Mouse (Mus musculus) G1E (cell line): Measurements from ENCODE around the gene Satb1. TPM values are rescaled to one million over a fixed set of nuclear protein-coding genes. Genes with fewer than 3 reads are reported as not detected.

Experiments
- ATAC-seq: 2 replicates; pipeline ENCODE4 v1.8.0; 2016; ENCODE audit warnings: mild to moderate bottlenecking; ENCODE audit not compliant: insufficient number of reproducible peaks, poor library complexity, low FRiP score, severe bottlenecking; ENCODE audit errors: extremely low read depth
- DNase-seq: peaks from one replicate; pipeline ENCODE4 v3.0.0; 2012; ENCODE audit warnings: low spot score
- H3K27me3 ChIP-seq: 2 replicates; pipeline ENCODE4 v1.6.1; 2012; ENCODE audit warnings: mild to moderate bottlenecking, low read length, inconsistent platforms; ENCODE audit not compliant: insufficient read depth
- H3K36me3 ChIP-seq: replicated peaks from 2 replicates; pipeline ENCODE3; 2012; ENCODE audit warnings: mild to moderate bottlenecking, inconsistent platforms
- H3K4me1 ChIP-seq: 2 replicates; pipeline ENCODE4 v1.6.1; 2012; ENCODE audit warnings: low read depth, low read length, inconsistent platforms, mixed read lengths; ENCODE audit not compliant: insufficient read depth
- H3K4me3 ChIP-seq: 2 replicates; pipeline ENCODE4 v1.5.1; 2012; ENCODE audit warnings: low read depth, mild to moderate bottlenecking, inconsistent platforms, low read length, moderate library complexity, mixed read lengths
- H3K9me3 ChIP-seq: replicated peaks from 2 replicates; pipeline ENCODE4 v1.6.1; 2012; ENCODE audit warnings: inconsistent platforms
- CTCF ChIP-seq: IDR thresholded peaks from 2 replicates; pipeline ENCODE4 v1.5.1; 2012; ENCODE audit warnings: low read depth, low read length, inconsistent platforms, mixed read lengths
- GATA1 ChIP-seq: IDR thresholded peaks from 2 replicates; pipeline ENCODE4 v1.6.1; 2012; ENCODE audit warnings: borderline replicate concordance, low read length, inconsistent platforms, mixed read lengths
- GATA2 ChIP-seq: IDR thresholded peaks from 2 replicates; pipeline ENCODE4 v1.6.1; 2012; ENCODE audit warnings: low read depth, low read length, inconsistent platforms, borderline replicate concordance
- POLR2AphosphoS5 ChIP-seq: IDR thresholded peaks from 2 replicates; pipeline ENCODE4 v1.6.1; 2012; ENCODE audit warnings: low read depth, low read length, inconsistent platforms; ENCODE audit not compliant: insufficient replicate concordance
- TAL1 ChIP-seq: conservative IDR thresholded peaks from 2 replicates; pipeline ENCODE4 v1.6.1; 2012; ENCODE audit warnings: low read depth, low read length, inconsistent platforms, mixed read lengths
- polyA plus RNA-seq: library from polyadenylated mRNA; stranded (reverse); fragments of >175 nt; gene quantifications from 2 replicates; pipeline ENCODE4 v1.2.3, GENCODE M21; 2012
- total RNA-seq, 2 experiments: library from RNA; stranded (forward) in 1 of 2; stranded (reverse) in 1 of 2; fragments of 200-1000 nt in 1 of 2; fragments of >200 nt in 1 of 2; fragmentation: Nextera tagmentation in 1 of 2; gene quantifications; 2 replicates each; pipeline ENCODE4 v1.2.3; 2014 to 2017

The Satb1 gene
- total and polyA plus RNA-seq, 3 experiments = 0.22 TPM; not detected in 2

DNA sequence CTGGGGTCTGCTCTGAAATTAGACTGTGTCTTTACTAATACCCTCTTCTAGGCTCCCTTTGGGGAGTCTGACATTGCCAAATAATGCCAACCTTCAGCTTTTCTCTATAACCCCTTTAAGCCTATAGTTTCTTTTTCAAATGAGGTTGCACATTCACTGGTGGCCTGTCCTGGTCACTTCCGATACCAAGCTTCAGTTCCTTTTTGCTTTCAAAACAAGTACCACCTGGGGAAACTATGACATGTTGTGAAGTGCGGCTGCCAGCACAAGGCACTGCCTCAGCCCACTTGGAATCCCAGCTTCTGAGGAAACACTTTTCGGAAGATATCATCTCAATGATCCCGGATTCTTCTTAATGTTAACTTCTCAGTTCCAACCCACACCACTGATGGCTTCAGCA is 145.9 kb downstream of the Satb1 start:
- ATAC-seq (no peak), DNase-seq (no peak)
- no peaks in the 10 kb centered on the region for H3K27me3 ChIP-seq
- H3K9me3 ChIP-seq = peaks cover 9% of the 10 kb centered on the region
- H3K36me3 ChIP-seq = no peaks in the 10 kb centered on the region
- no peaks in the 10 kb centered on the region for H3K4me1 ChIP-seq
- no peak for TF ChIP-seq CTCF
- TF ChIP-seq TAL1 = no peak
- TF ChIP-seq GATA2 = no peak
- no peak for TF ChIP-seq GATA1
- no peak for TF ChIP-seq POLR2AphosphoS5
- H3K4me3 ChIP-seq = no peak overlapping the region
